Mouse (Mus musculus): Measurements from ENCODE around the gene Cd151. TPM values are rescaled to one million over a fixed set of nuclear protein-coding genes. Genes with fewer than 3 reads are reported as not detected.

The Cd151 gene
- polyA plus RNA-seq, 1 experiment from 2014 or later = 93.2 TPM

DNA sequence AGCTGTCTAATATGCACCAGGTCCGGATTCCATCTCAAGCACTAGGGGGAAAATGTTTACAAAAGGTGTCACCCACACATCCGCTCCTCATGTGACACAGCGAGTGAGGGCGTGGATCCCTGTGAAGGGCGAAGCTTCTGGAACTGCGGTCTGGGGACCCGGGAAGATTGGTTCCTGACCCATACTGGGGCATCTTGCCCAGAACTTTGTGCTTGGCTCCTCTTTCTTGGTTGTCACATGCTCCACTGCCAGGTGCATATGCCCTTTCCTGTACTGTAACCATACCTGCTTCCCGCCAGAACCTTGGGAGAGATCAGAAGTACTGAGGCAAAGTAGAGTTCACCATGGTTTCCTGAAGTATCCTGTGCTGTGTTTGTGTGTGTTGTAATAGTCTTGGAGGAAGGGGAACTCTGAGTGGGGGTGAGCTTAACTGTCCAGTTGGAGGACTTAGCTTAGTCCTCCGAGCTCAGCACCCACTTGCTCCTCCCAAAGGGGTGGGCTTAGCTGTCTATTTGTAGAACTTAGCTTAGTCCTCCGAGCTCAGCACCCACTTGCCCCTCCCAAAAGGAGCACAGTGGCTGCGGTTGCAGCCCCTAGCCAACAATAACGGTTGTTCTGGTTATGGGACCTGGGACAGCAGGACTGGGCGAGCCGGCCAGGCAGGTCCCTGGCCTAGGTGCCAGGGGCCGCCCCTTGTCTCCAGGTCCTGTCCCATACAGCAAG, 6.6 kb upstream of the Cd151 start, which contains the start of gene Cracr2b:
Gene Cracr2b, plus strand, starts transcription at position 704 of the 723 bp plus-strand sequence.
- Histone ChIP-seq H3K4me2 (replicated peaks; ENCODE audit: low read depth, low read length) (peak within 1 kb of the TSS; percentile 91), H3K9me3 (ENCODE audit: control insufficient read depth, low read length) (no peaks in the 10 kb centered on the region), H3K9ac (ENCODE audit: low read depth, low read length) (peak within 1 kb of the TSS; percentile 65), H3K4me1 (ENCODE audit: control insufficient read depth, insufficient read depth, low read length) (peaks cover 33% of the 10 kb centered on the region), H3K27me3 (ENCODE audit: control insufficient read depth, insufficient read depth, low read length) (peaks cover 46% of the 10 kb centered on the region), H3K27ac (ENCODE audit: low read depth, low read length) (no peak within 1 kb of the TSS), H3K36me3 (ENCODE audit: control insufficient read depth, insufficient read depth, low read length) (no peaks in the 10 kb centered on the region; the same call in 1 of the 2 replicates), H3K4me3 (ENCODE audit: low read length) (peak within 1 kb of the TSS; percentile 50)
- 70% methylated on average over 15 of the region's 15 CpGs for WGBS
- ATAC-seq (ENCODE audit: low FRiP score, low TSS enrichment) = no peak

DNA sequence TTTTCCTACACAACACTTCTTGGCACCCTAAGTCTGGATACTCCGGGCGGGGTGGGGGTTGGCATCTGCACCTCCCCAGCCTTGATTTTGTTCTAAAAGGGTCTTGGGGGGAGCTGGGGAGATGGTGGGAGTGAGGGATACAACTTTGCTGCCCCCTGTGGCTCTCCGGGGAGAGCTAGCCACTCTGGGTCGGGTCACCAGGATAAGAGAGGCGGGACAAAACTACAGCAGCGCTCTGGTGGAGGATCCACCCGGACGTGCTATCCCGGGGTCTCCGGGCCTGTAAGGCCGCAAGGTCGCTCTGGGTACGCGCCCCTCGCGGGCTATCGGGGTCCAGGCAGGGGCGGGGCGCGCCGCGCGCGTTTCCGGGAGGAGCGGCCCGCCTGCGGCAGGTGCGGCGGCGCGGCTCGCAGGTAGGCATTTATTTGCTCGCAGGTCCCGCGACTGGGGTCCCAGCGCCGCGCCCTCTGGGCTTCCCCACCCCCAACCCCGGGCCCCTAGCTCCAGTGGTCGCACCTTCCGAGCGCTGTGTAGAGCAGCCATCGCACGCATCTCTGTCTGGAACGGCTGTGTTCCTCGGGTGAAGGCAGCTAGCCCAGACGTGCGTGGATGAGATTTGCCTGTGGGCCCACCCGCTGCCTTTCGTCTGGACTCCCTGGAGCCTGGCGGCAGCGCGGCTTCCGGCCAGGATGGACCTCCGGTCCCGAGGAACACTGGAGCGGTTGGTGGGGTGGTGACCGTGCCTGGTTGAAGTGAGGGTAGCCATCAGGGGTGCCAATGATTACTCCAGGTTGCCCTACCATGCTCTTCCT, 5.5 kb upstream of the Cd151 start:
- H3K27me3 ChIP-seq (ENCODE audit: control insufficient read depth, insufficient read depth, low read length) = peaks cover 50% of the 10 kb centered on the region
- no peak for ATAC-seq (ENCODE audit: low FRiP score, low TSS enrichment)
- peaks cover 29% of the 10 kb centered on the region for H3K4me1 ChIP-seq (ENCODE audit: control insufficient read depth, insufficient read depth, low read length)
- peak overlapping the region; percentile 65 for H3K9ac ChIP-seq (ENCODE audit: low read depth, low read length)
- H3K27ac ChIP-seq (ENCODE audit: low read depth, low read length) = no peak overlapping the region
- H3K4me2 ChIP-seq (replicated peaks; ENCODE audit: low read depth, low read length) = peak overlapping the region; percentile 91
- no peaks in the 10 kb centered on the region; the same call in 1 of the 2 replicates for H3K36me3 ChIP-seq (ENCODE audit: control insufficient read depth, insufficient read depth, low read length)
- H3K4me3 ChIP-seq (ENCODE audit: low read length) = peak overlapping the region; percentile 50
- H3K9me3 ChIP-seq (ENCODE audit: control insufficient read depth, low read length) = no peaks in the 10 kb centered on the region
- WGBS = 2% methylated on average over 58 of the region's 59 CpGs

DNA sequence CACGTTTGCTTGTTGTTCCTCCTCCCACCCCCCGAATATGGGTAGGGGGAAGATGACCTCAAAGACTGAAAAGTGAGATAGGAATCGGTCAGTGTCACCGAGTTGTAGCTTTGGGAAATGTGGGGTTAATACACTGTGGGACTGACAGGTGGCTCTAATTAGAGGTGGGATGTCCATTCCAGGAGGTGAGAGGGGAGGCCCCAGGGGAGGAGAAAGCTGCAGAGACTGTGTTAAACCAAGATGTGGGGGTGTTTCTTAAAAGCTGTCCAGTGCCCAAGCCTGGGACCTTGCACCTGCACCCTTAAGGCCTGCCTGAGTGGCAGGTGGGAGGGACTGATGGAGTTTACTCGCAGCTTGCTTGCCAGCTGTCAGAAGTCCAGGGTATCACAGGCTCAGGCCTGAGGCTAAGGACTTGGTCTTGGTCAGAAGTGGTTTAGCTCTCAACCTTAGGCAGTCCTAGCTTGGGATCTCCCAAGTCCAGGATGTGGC, 4.8 kb upstream of the Cd151 start:
- WGBS = 9% methylated on average over 5 of the region's 5 CpGs
- no peaks in the 10 kb centered on the region; the same call in 1 of the 2 replicates for H3K36me3 ChIP-seq (ENCODE audit: control insufficient read depth, insufficient read depth, low read length)
- H3K4me3 ChIP-seq (ENCODE audit: low read length) = peak overlapping the region; percentile 50
- H3K4me2 ChIP-seq (replicated peaks; ENCODE audit: low read depth, low read length) = peak overlapping the region; percentile 91
- H3K9ac ChIP-seq (ENCODE audit: low read depth, low read length) = peak overlapping the region; percentile 65
- no peak for ATAC-seq (ENCODE audit: low FRiP score, low TSS enrichment)
- peaks cover 32% of the 10 kb centered on the region for H3K4me1 ChIP-seq (ENCODE audit: control insufficient read depth, insufficient read depth, low read length)
- H3K9me3 ChIP-seq (ENCODE audit: control insufficient read depth, low read length) = no peaks in the 10 kb centered on the region
- H3K27ac ChIP-seq (ENCODE audit: low read depth, low read length) = no peak overlapping the region
- peaks cover 51% of the 10 kb centered on the region for H3K27me3 ChIP-seq (ENCODE audit: control insufficient read depth, insufficient read depth, low read length)

DNA sequence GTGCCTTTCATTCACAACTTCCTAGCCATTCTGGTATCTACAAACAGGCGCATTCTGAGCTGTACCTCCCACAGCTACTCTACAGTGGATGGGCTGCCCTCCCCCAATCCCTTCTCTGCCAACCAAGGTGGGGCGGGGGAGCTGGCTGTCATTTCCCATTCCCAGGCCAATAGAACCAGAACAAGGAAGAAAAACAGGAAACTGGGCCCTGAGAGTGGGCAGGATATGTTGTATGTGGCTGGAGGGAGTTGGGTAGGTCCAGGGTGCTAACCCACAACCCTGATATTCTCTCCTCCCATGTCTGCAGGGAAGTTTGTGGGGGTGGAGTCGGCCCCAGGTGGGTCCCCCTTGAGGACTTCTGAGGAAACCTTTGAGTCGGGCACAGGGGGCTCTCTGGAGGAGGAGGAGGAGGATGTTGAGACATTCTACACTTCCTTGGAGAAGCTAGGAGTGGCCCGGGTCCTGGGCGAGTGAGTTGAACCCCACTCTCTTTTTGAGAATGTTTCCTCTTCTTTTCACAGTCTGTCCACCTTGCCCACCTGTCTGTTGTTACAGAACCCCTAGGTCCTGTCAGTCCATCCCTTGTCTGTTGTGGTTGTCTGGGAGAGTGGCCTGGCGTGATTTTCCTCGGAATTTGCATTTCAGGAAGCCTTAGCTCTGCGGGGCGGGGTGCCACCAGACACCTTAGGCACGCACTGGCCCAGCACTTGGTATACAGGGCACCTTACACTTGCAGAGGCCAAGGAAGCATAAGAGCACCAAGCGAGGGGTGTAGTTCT, 3.2 kb upstream of the Cd151 start:
- H3K4me2 ChIP-seq (replicated peaks; ENCODE audit: low read depth, low read length) = peak overlapping the region; percentile 42
- no peak overlapping the region for H3K27ac ChIP-seq (ENCODE audit: low read depth, low read length)
- no peaks in the 10 kb centered on the region; the same call in 1 of the 2 replicates for H3K36me3 ChIP-seq (ENCODE audit: control insufficient read depth, insufficient read depth, low read length)
- ATAC-seq (ENCODE audit: low FRiP score, low TSS enrichment) = no peak
- peaks cover 51% of the 10 kb centered on the region for H3K27me3 ChIP-seq (ENCODE audit: control insufficient read depth, insufficient read depth, low read length)
- peak overlapping the region; percentile 42; the same call in 1 of the 2 replicates for H3K9ac ChIP-seq (ENCODE audit: low read depth, low read length)
- peak overlapping the region; percentile 18 for H3K4me3 ChIP-seq (ENCODE audit: low read length)
- 28% methylated on average over 12 of the region's 12 CpGs for WGBS
- H3K4me1 ChIP-seq (ENCODE audit: control insufficient read depth, insufficient read depth, low read length) = peaks cover 42% of the 10 kb centered on the region
- H3K9me3 ChIP-seq (ENCODE audit: control insufficient read depth, low read length) = no peaks in the 10 kb centered on the region

DNA sequence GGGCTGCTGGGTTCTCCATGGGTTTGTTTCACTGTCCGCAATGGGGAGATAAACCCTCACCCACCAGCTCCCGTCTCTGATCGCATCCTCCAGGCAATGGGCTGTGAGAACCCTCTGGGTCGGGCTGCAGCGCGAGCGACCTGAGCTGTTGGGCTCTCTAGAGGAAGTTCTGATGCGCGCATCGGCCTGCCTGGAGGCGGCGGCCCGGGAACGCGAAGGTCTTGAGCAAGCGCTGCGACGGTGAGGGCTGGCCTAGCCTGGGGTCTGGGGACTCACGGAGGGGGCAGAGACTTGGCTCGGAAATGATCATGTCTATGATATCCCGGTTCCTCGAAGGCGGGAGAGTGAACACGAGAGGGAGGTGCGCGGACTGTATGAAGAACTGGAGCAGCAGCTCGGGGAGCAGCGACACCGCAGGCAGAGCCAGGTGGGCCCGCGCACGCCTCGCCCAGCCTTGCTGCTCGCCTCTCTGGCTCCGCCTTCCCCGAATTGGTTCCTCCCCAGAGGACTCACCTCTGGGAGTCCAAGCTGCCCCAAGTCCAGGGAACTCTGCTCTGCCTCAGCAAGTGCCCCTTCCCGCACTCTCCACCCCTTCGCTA, 2.5 kb upstream of the Cd151 start:
- Histone ChIP-seq H3K27me3 (ENCODE audit: control insufficient read depth, insufficient read depth, low read length) (peaks cover 51% of the 10 kb centered on the region), H3K9ac (ENCODE audit: low read depth, low read length) (peak overlapping the region; percentile 42), H3K27ac (ENCODE audit: low read depth, low read length) (no peak overlapping the region), H3K4me1 (ENCODE audit: control insufficient read depth, insufficient read depth, low read length) (peaks cover 49% of the 10 kb centered on the region), H3K4me3 (ENCODE audit: low read length) (peak overlapping the region; percentile 18), H3K36me3 (ENCODE audit: control insufficient read depth, insufficient read depth, low read length) (peaks cover 5% of the 10 kb centered on the region; the same call in 1 of the 2 replicates), H3K9me3 (ENCODE audit: control insufficient read depth, low read length) (no peaks in the 10 kb centered on the region), H3K4me2 (replicated peaks; ENCODE audit: low read depth, low read length) (peak overlapping the region; percentile 42)
- 6% methylated on average over 38 of the region's 38 CpGs for WGBS
- ATAC-seq (ENCODE audit: low FRiP score, low TSS enrichment) = no peak

DNA sequence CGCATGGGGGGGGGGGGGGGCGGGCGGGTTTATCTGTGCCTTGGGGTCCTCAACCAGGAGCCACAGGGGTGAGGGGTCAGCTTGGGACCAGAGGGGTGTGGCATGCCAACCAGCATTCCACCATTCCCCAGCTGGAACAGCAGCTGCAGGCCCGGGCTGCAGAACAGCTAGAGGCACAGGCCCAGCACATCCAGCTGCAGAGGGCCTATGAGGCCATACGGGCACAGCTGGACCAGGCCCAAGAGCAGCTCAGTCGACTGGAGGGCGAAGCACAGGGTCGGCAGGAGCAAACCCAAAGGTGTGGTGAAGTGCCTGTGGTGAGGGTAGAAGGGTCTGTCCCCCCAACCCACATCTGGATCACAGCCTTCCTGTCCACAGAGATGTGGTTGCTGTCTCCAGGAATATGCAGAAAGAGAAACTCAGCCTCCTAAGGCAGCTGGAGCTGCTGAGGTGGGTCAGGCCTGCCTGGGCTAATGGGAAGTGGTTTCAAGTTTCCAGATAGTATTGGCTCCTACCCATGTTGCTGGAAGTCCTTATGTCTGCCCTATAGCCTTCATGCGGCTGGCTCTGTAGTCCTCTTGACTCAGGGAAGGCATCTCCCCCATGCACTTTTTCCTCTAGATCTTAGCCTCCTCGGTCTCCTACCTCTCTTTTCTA, 1.7 kb upstream of the Cd151 start:
- Histone ChIP-seq H3K27me3 (ENCODE audit: control insufficient read depth, insufficient read depth, low read length) (peaks cover 49% of the 10 kb centered on the region), H3K27ac (ENCODE audit: low read depth, low read length) (no peak overlapping the region), H3K9ac (ENCODE audit: low read depth, low read length) (0 out of 2 replicates have a peak overlapping the region, but pooled peaks have one; percentile 12), H3K4me3 (ENCODE audit: low read length) (0 out of 2 replicates have a peak overlapping the region, but pooled peaks have one; percentile 18), H3K36me3 (ENCODE audit: control insufficient read depth, insufficient read depth, low read length) (peaks cover 13% of the 10 kb centered on the region), H3K4me1 (ENCODE audit: control insufficient read depth, insufficient read depth, low read length) (peaks cover 52% of the 10 kb centered on the region), H3K4me2 (replicated peaks; ENCODE audit: low read depth, low read length) (peak overlapping the region; percentile 42), H3K9me3 (ENCODE audit: control insufficient read depth, low read length) (no peaks in the 10 kb centered on the region)
- ATAC-seq (ENCODE audit: low FRiP score, low TSS enrichment) = no peak
- WGBS = 37% methylated on average over 10 of the region's 10 CpGs

DNA sequence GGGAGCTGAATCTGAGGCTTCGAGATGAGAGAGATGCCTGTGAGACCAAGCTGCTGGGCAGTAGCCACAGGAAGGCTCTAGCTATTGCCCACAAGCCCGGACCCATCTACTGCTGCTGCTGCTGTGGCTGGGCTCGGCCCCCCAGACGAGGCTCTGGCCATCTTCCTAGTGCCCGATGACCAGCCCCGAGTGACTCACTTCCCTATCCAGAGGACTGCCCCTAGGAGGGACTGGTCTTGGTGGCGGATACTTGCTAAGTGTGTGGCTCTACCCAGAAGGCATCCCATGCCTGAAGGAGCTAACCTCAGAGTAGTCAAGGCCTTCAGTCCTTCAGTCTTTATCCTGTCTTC, 1.2 kb upstream of the Cd151 start:
- WGBS = 71% methylated on average over 7 of the region's 7 CpGs
- Histone ChIP-seq H3K36me3 (ENCODE audit: control insufficient read depth, insufficient read depth, low read length) (peaks cover 18% of the 10 kb centered on the region), H3K27ac (ENCODE audit: low read depth, low read length) (no peak overlapping the region), H3K4me1 (ENCODE audit: control insufficient read depth, insufficient read depth, low read length) (peaks cover 52% of the 10 kb centered on the region), H3K4me2 (replicated peaks; ENCODE audit: low read depth, low read length) (no peak overlapping the region), H3K4me3 (ENCODE audit: low read length) (no peak overlapping the region), H3K9me3 (ENCODE audit: control insufficient read depth, low read length) (no peaks in the 10 kb centered on the region), H3K9ac (ENCODE audit: low read depth, low read length) (0 out of 2 replicates have a peak overlapping the region, but pooled peaks have one; percentile 12), H3K27me3 (ENCODE audit: control insufficient read depth, insufficient read depth, low read length) (peaks cover 44% of the 10 kb centered on the region)
- no peak for ATAC-seq (ENCODE audit: low FRiP score, low TSS enrichment)
